Mouse (Mus musculus) liver, adult 2 months (tissue): Measurements from ENCODE around the gene Dtymk.

ENCODE experiments used
- CTCF ChIP-seq: fragments of 200-500 bp; IDR thresholded peaks from 2 replicates; pipeline ENCODE4 v1.5.1; 2011; ENCODE audit warnings: low read depth, low read length, control low read depth
- POLR2A ChIP-seq: fragments of 200-500 bp; IDR thresholded peaks from 2 replicates; pipeline ENCODE4 v1.6.1; 2011; ENCODE audit warnings: low read length, control low read depth; ENCODE audit not compliant: insufficient read depth; ENCODE audit errors: extremely low read depth

GRCm38 (mm10) chr1:93826540-93826835 lies 24.8 kb upstream of the Dtymk start:
- no peak for TF ChIP-seq CTCF
- TF ChIP-seq POLR2A = no peak
